Mouse (Mus musculus) CH12.LX (cell line): Measurements from ENCODE around the gene Mrtfa. TPM values are rescaled to one million over a fixed set of nuclear protein-coding genes. Genes with fewer than 3 reads are reported as not detected.

Source experiments
- DNase-seq: peaks from one replicate; pipeline ENCODE4 v3.0.0-alpha.2; 2013; ENCODE audit errors: extremely low read depth
- H3K27ac ChIP-seq: 2 replicates; pipeline ENCODE4 v1.5.1; 2012; ENCODE audit warnings: low read depth, mild to moderate bottlenecking, control low read depth, moderate library complexity; ENCODE audit not compliant: insufficient read depth
- H3K27me3 ChIP-seq: replicated peaks from 2 replicates; pipeline ENCODE3; 2012; ENCODE audit warnings: inconsistent platforms
- H3K36me3 ChIP-seq, 2 experiments: replicated peaks in 1 of 2; 2 replicates each; pipeline versions ENCODE3 to v1.6.1; 2012; ENCODE audit warnings: inconsistent platforms in 1 of 2, low read length in 1 of 2, mild to moderate bottlenecking in 1 of 2, mixed read lengths in 1 of 2, moderate library complexity in 1 of 2; ENCODE audit not compliant: control insufficient read depth in 1 of 2, insufficient read depth in 1 of 2
- H3K4me1 ChIP-seq, 2 experiments: 2 replicates each; pipeline ENCODE4 v1.6.1; 2012; ENCODE audit warnings: inconsistent platforms in 1 of 2, moderate library complexity in 1 of 2; ENCODE audit not compliant: insufficient read depth in 2 of 2, control insufficient read depth in 1 of 2
- H3K4me2 ChIP-seq: 2 replicates; pipeline ENCODE4 v1.6.1; 2012; ENCODE audit warnings: low read depth, mild to moderate bottlenecking, control low read depth; ENCODE audit not compliant: poor library complexity, insufficient read depth, severe bottlenecking
- H3K4me3 ChIP-seq, 3 experiments: fragments of 150-350 bp in 1 of 3; sonication (generic) in 1 of 3; replicated peaks in 1 of 3; 2 replicates each; pipeline versions ENCODE3 to v1.5.1; 2011 to 2012; ENCODE audit warnings: low read depth in 2 of 3, low read length in 2 of 3, mild to moderate bottlenecking in 2 of 3, moderate library complexity in 2 of 3, control low read depth in 1 of 3, improper control_type of control experiment in 1 of 3, inconsistent platforms in 1 of 3, mixed read lengths in 1 of 3; ENCODE audit not compliant: poor library complexity in 1 of 3
- H3K79me2 ChIP-seq: replicated peaks from 2 replicates; pipeline ENCODE4 v1.6.1; 2012; ENCODE audit warnings: mild to moderate bottlenecking, moderate library complexity; ENCODE audit not compliant: control insufficient read depth, poor library complexity, insufficient read depth, severe bottlenecking; ENCODE audit errors: extremely low read depth
- H3K9ac ChIP-seq: 2 replicates; pipeline ENCODE4 v1.6.1; 2012; ENCODE audit warnings: low read depth, mild to moderate bottlenecking, control low read depth, moderate library complexity; ENCODE audit not compliant: insufficient read depth
- H3K9me3 ChIP-seq: replicated peaks from 2 replicates; pipeline ENCODE3; 2012; ENCODE audit warnings: low read length, inconsistent platforms, mixed read lengths
- CTCF ChIP-seq, 2 experiments: IDR thresholded peaks in 1 of 2; conservative IDR thresholded peaks in 1 of 2; 2 replicates each; pipeline ENCODE4 v1.5.1; 2011 to 2012; ENCODE audit warnings: low read depth in 2 of 2, low read length in 2 of 2, improper control_type of control experiment in 1 of 2, inconsistent platforms in 1 of 2, mild to moderate bottlenecking in 1 of 2, moderate library complexity in 1 of 2
- E2F4 ChIP-seq: IDR thresholded peaks from 2 replicates; pipeline ENCODE4 v1.6.1; 2011; ENCODE audit warnings: low read depth, low read length, improper control_type of control experiment; ENCODE audit not compliant: insufficient replicate concordance
- ELF1 ChIP-seq: IDR thresholded peaks from 2 replicates; pipeline ENCODE4 v1.6.1; 2014; ENCODE audit warnings: low read depth, mild to moderate bottlenecking, inconsistent platforms, low read length, improper control_type of control experiment
- ETS1 ChIP-seq: conservative IDR thresholded peaks from 2 replicates; pipeline ENCODE4 v1.6.1; 2012; ENCODE audit warnings: low read depth, mild to moderate bottlenecking, inconsistent platforms, low read length, improper control_type of control experiment, moderate library complexity
- HCFC1 ChIP-seq: IDR thresholded peaks from 2 replicates; pipeline ENCODE4 v1.6.1; 2012; ENCODE audit warnings: low read depth, mild to moderate bottlenecking, inconsistent platforms, low read length, improper control_type of control experiment
- IRF4 ChIP-seq: IDR thresholded peaks from 2 replicates; pipeline ENCODE4 v1.6.1; 2014; ENCODE audit warnings: low read depth, mild to moderate bottlenecking, inconsistent platforms, low read length, improper control_type of control experiment
- JUND ChIP-seq: conservative IDR thresholded peaks from 2 replicates; pipeline ENCODE4 v1.6.1; 2011; ENCODE audit warnings: low read depth, low read length, improper control_type of control experiment
- MAFK ChIP-seq: IDR thresholded peaks from 2 replicates; pipeline ENCODE4 v1.6.1; 2011; ENCODE audit warnings: low read length, improper control_type of control experiment; ENCODE audit not compliant: insufficient replicate concordance
- MAX ChIP-seq: IDR thresholded peaks from 2 replicates; pipeline ENCODE4 v1.6.1; 2011; ENCODE audit warnings: low read length, improper control_type of control experiment
- MAZ ChIP-seq: IDR thresholded peaks from 2 replicates; pipeline ENCODE4 v1.6.1; 2012; ENCODE audit warnings: low read depth, mild to moderate bottlenecking, inconsistent platforms, low read length, improper control_type of control experiment, moderate library complexity
- MXI1 ChIP-seq: IDR thresholded peaks from 2 replicates; pipeline ENCODE4 v1.6.1; 2011; ENCODE audit warnings: mild to moderate bottlenecking, low read depth, low read length, improper control_type of control experiment
- MYC ChIP-seq: IDR thresholded peaks from 2 replicates; pipeline ENCODE4 v1.6.1; 2011; ENCODE audit warnings: low read depth, mild to moderate bottlenecking, improper control_type of control experiment, low read length
- NRF1 ChIP-seq: IDR thresholded peaks from 2 replicates; pipeline ENCODE4 v1.6.1; 2014; ENCODE audit warnings: low read depth, mild to moderate bottlenecking, inconsistent platforms, low read length, improper control_type of control experiment, moderate library complexity
- PAX5 ChIP-seq: IDR thresholded peaks from 2 replicates; pipeline ENCODE4 v1.6.1; 2012; ENCODE audit warnings: low read length, inconsistent platforms, mixed read lengths
- POLR2A ChIP-seq: IDR thresholded peaks from 2 replicates; pipeline ENCODE4 v1.6.1; 2011; ENCODE audit warnings: low read depth, mild to moderate bottlenecking, improper control_type of control experiment, low read length
- POLR2AphosphoS2 ChIP-seq: IDR thresholded peaks from 2 replicates; pipeline ENCODE4 v1.6.1; 2011; ENCODE audit warnings: low read depth, low read length, improper control_type of control experiment
- RAD21 ChIP-seq: IDR thresholded peaks from 2 replicates; pipeline ENCODE4 v1.6.1; 2011; ENCODE audit warnings: low read depth, mild to moderate bottlenecking, low read length, improper control_type of control experiment, moderate library complexity
- RCOR1 ChIP-seq: conservative IDR thresholded peaks from 2 replicates; pipeline ENCODE4 v1.6.1; 2012; ENCODE audit warnings: low read depth, mild to moderate bottlenecking, inconsistent platforms, low read length, improper control_type of control experiment
- SIN3A ChIP-seq: IDR thresholded peaks from 2 replicates; pipeline ENCODE4 v1.6.1; 2012; ENCODE audit warnings: low read length, improper control_type of control experiment, inconsistent platforms
- SMC3 ChIP-seq: IDR thresholded peaks from 2 replicates; pipeline ENCODE4 v1.6.1; 2011; ENCODE audit warnings: low read depth, low read length, improper control_type of control experiment
- TBP ChIP-seq: conservative IDR thresholded peaks from 2 replicates; pipeline ENCODE4 v1.6.1; 2011; ENCODE audit warnings: low read depth, low read length, improper control_type of control experiment
- UBTF ChIP-seq: IDR thresholded peaks from 2 replicates; pipeline ENCODE4 v1.6.1; 2012; ENCODE audit warnings: low read depth, mild to moderate bottlenecking, inconsistent platforms, low read length, improper control_type of control experiment, moderate library complexity
- USF2 ChIP-seq: conservative IDR thresholded peaks from 2 replicates; pipeline ENCODE4 v1.6.1; 2011; ENCODE audit warnings: low read depth, low read length, improper control_type of control experiment
- ZKSCAN1 ChIP-seq: IDR thresholded peaks from 2 replicates; pipeline ENCODE4 v1.6.1; 2012; ENCODE audit warnings: low read depth, inconsistent platforms, low read length, improper control_type of control experiment, borderline replicate concordance
- dilution Hi-C: fragments of 300-500 bp; cut with MboI; formaldehyde crosslinking; loops from 2 replicates; pipeline ENCODE4 v1.14.3; 2020; ENCODE audit warnings: low sequenced_read_pairs; ENCODE audit not compliant: extremely low pct_unique_long_range_greater_than_20kb, extremely low pct_ligation_motif_present
- in situ Hi-C: fragments of 300-500 bp; cut with MboI; formaldehyde crosslinking; loops from 3 replicates; pipeline ENCODE4 v1.14.3; 2019; ENCODE audit warnings: low sequenced_read_pairs, low pct_ligation_motif_present, low pct_unique_long_range_greater_than_20kb, mixed read lengths
- polyA plus RNA-seq: library from polyadenylated mRNA; unstranded; fragments of >175 nt; gene quantifications from 2 replicates; pipeline ENCODE4 v1.2.1, GENCODE M21; 2012; ENCODE audit warnings: low read depth; ENCODE audit not compliant: insufficient read length
- total RNA-seq, 2 experiments: library from RNA; depleted of rRNA; stranded (reverse); fragments of 300-350 nt in 1 of 2; fragments of >200 nt in 1 of 2; gene quantifications; 2 replicates each; pipeline ENCODE4 v1.2.3; 2012 to 2014

Gene Mrtfa
- total and polyA plus RNA-seq, 3 experiments, result 4.6 to 23.2 (median 8.2) TPM

GRCm38 (mm10) chr15:80975666-80976065, 214.9 kb downstream of the Mrtfa start:
- Histone ChIP-seq H3K9me3 (no peaks in the 10 kb centered on the region), H3K4me2 (no peak overlapping the region), H3K4me1 (peaks cover 2 to 21% of the 10 kb centered on the region in 2 experiments; a peak in 3 of 4 replicates), H3K36me3 (peaks cover 0 to 13% of the 10 kb centered on the region in 2 experiments), H3K27ac (no peak overlapping the region), H3K79me2 (peaks cover 4% of the 10 kb centered on the region; the same call in 1 of the 2 replicates), H3K4me3 (no peak overlapping the region), H3K9ac (no peak overlapping the region), H3K27me3 (no peaks in the 10 kb centered on the region)
- in situ Hi-C loops (no loop called here), dilution Hi-C loops (no loop called here)
- DNase-seq, result no peak
- TF ChIP-seq UBTF, result no peak
- TF ChIP-seq NRF1, result no peak
- no peak for TF ChIP-seq SIN3A
- no peak for TF ChIP-seq ZKSCAN1
- TF ChIP-seq MAZ, result no peak
- TF ChIP-seq POLR2AphosphoS2, result no peak
- no peak for TF ChIP-seq JUND
- no peak for TF ChIP-seq RCOR1
- TF ChIP-seq MAFK, result no peak
- TF ChIP-seq ETS1, result no peak
- TF ChIP-seq TBP, result no peak
- no peak for TF ChIP-seq HCFC1
- TF ChIP-seq POLR2A, result no peak
- TF ChIP-seq ELF1, result no peak
- no peak for TF ChIP-seq SMC3
- TF ChIP-seq RAD21, result no peak

GRCm38 (mm10) chr15:80974311-80974710, 216.2 kb downstream of the Mrtfa start:
- Histone ChIP-seq H3K4me3 (no peak overlapping the region), H3K4me1 (peaks cover 2 to 17% of the 10 kb centered on the region in 2 experiments; a peak in 3 of 4 replicates), H3K27ac (no peak overlapping the region), H3K9ac (no peak overlapping the region), H3K27me3 (no peaks in the 10 kb centered on the region), H3K36me3 (peaks cover 12 to 26% of the 10 kb centered on the region in 2 experiments), H3K4me2 (no peak overlapping the region), H3K9me3 (no peaks in the 10 kb centered on the region), H3K79me2 (peaks cover 4% of the 10 kb centered on the region; the same call in 1 of the 2 replicates)
- no peak for DNase-seq
- in situ Hi-C loops, result loop anchor here (25.0 kb wide), 1 partner anchor 712 kb away; the partner anchor contains the start of genes Atf4 and Rps19bp1
- TF ChIP-seq TBP (no peak), MAX (no peak), USF2 (no peak), SMC3 (no peak), IRF4 (no peak), ETS1 (no peak), JUND (no peak), UBTF (no peak), POLR2AphosphoS2 (no peak), MYC (no peak), E2F4 (no peak), PAX5 (no peak), MXI1 (no peak), CTCF (conservative IDR thresholded peaks at IDR 0.05 in 1 of 2, IDR thresholded peaks at IDR 0.05 in 1 of 2; ENCODE audit: low read depth in 2 of 2, low read length in 2 of 2) (no peak), RAD21 (no peak), NRF1 (no peak)
- dilution Hi-C loops, result no loop called here
